Mouse (Mus musculus): ENCODE measurements at regions not wholly inside any gene's neighbourhood (a gene's known extent, or its start where the extent isn't known, plus 50 kb on each side); places are given as distances from the start of the nearest gene placed in this dataset.

- no peak for TF ChIP-seq POLR2A (IDR thresholded peaks at IDR 0.05; ENCODE audit: control insufficient read depth in 1 of 2, insufficient read depth in 1 of 2, low read depth in 1 of 2, low read length in 2 of 2, poor library complexity in 1 of 2)
- TF ChIP-seq CTCF (IDR thresholded peaks at IDR 0.05 in 2 of 3, conservative IDR thresholded peaks at IDR 0.05 in 1 of 3; ENCODE audit: control insufficient read depth in 1 of 3, insufficient read depth in 1 of 3, low read depth in 2 of 3, low read length in 3 of 3, poor library complexity in 1 of 3, severe bottlenecking in 1 of 3): no peak
- no peak for TF ChIP-seq ZKSCAN1 (IDR thresholded peaks at IDR 0.05; ENCODE audit: low read depth, low read length)
Observed at GRCm38 (mm10) chr17:10031033-10031432, 288.6 kb downstream of the Qk start.
